Mouse (Mus musculus): ENCODE data around the gene Ahsa2.
"Not testable (repeated sequence)": the region's sequence is repeated elsewhere in the genome, so short reads cannot be mapped to it uniquely, and the experiment has no call there.

The Ahsa2 gene

GRCm38 (mm10) chr11:23497718-23498509 lies at the start of gene Ahsa2:
TSS of gene Ahsa2 (minus strand) at chr11:23498030.
- DNase-seq = peak; percentile 95

- no peak for DNase-seq
These were observed 39.6 kb upstream of the Ahsa2 start for GRCm38 (mm10) chr11:23537446-23537845.

DNA sequence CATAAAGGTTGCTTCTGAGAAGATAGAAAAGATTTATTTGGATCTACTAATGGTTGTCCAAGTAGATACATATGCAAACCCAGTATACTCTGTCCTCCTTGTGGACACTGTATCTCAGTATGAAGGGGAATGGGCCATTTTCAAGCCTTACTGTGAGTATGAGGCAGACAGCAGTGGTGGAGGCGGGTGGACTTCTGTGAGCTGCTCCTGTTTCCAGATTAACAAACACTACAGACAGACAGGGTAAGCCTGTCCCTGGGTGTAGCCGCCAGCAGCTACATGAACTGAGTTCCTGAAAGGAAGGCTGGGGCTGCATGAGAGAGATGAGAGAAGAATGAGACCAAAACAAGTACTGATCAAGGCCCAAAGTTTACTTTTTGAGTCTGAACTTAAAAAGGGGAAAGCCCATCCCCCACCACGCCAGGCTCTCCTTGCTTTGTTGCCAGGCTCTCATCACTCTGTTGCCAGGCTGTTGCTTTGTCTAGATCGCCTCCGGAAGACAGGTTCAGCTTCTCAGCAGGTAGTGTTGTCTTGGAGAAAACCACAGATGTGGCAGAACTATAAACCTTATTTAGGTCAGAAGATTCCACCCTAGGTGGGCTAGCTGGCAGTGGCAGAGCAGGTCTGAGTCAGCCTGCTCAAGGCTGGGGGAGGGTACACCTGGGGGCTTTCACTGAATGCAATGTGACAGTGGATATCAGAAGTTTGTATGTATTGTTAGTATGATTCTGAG lies 22.8 kb upstream of the Ahsa2 start, which contains the start of gene 1700093K21Rik:
TSS of gene 1700093K21Rik (minus strand) at position 683 of the 733 bp plus-strand sequence.
- DNase-seq = no peak

DNA sequence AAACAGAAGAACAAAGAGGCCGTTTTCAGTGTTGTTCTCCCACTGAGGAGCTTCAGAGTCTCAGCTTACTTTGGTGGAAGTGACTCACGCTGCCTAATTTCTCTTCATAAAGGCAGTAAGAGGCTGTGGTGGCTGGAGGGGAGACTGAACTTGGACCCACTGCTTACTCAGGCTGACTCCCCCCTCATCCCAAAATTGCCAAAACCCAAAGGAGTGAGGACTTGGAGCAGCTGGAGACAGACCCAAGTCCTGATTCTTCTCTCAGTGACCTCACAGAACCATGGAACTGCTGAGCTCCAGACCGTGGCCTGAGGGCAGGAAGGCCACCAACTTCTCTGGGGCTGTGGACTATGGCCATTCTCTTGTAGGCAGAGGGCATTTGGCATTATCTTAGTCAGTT lies 21.2 kb upstream of the Ahsa2 start:
- no peak for DNase-seq

DNA sequence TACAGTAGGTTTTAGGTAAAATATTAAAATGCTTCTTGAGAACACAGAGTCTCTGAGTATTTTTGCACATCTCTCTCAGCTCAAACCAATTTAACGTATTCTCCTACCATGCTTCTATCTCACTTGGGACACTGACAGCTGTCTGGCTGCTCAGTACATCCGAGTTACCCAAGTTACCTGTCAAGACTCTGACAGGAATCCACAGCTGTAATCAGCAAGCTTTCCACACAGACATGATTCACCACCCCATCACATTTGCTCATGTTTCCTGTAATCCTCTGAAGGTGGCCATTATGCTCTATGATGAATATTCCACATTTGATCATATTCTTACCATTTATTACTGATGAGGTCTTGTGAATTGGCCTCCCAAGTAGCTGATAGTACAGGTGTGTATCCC lies 17.5 kb upstream of the Ahsa2 start:
- no peak for DNase-seq

GRCm38 (mm10) chr11:23514785-23515184 lies 17.0 kb upstream of the Ahsa2 start:
- not testable (repeated sequence) for DNase-seq

- DNase-seq = not testable (repeated sequence)
These were observed 7.0 kb upstream of the Ahsa2 start for GRCm38 (mm10) chr11:23504801-23505200.

GRCm38 (mm10) chr11:23498609-23499008 lies 779 bp upstream of the Ahsa2 start:
- no peak for DNase-seq

- no peak for DNase-seq
These were observed 504 bp downstream of the Ahsa2 start for GRCm38 (mm10) chr11:23497335-23497717.

GRCm38 (mm10) chr11:23496661-23497060 lies 1.2 kb downstream of the Ahsa2 start:
- peak; percentile 15 for DNase-seq

DNA sequence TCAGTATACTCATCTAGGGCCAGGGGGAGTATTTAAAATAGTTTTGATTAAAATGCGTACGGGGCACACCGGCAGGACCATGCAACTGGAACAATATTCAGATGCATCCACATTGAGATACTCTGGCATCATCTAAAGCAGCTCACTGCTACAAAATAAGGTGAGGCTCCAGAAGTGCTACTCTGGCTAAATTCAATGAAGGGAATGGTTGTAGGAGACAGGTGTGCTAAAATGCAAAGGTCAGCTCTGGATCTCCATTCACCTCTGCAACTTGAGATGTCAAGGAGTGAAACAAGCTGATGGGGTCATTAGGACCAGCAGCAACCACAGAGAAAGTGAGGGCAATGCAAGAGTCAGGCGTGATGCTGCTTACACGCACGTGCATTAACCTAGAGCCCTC lies 2.6 kb downstream of the Ahsa2 start:
- no peak for DNase-seq

GRCm38 (mm10) chr11:23492048-23492790 lies 5.6 kb downstream of the Ahsa2 start:
- DNase-seq = no peak

GRCm38 (mm10) chr11:23489955-23490354 lies 7.9 kb downstream of the Ahsa2 start:
- no peak for DNase-seq

- not testable (repeated sequence) for DNase-seq
These were observed 32.0 kb downstream of the Ahsa2 start for GRCm38 (mm10) chr11:23465862-23466261.
